Comparison of ENCODE assay signal across 15 mouse cellular contexts in genomic region chr13:55990186-55990585, GRCm38 (mm10).
A peak's percentile ranks its signal among the peaks of the same experiment; 100 is the strongest.
DNase-seq lines count a peak whose midpoint lies in the region; ATAC-seq lines count a peak whose summit lies in the region.
"Had no signal": no experiment of that assay in that cellular context is flagged by ENCODE, and none has a peak within 500 bp of the region (broad histone marks: within the 10 kb centered on the region; RNA-seq: fewer than 3 reads in every experiment).

No protein-coding gene starts in this region.

- no peak overlapping the region for H3K4me2 ChIP-seq in kidney, embryonic 15.5 days
- H3K4me2 ChIP-seq: limb, embryonic 15.5 days had no signal

- no peak overlapping the region for H3K9ac ChIP-seq in kidney, embryonic 15.5 days
- H3K9ac ChIP-seq: limb, embryonic 15.5 days; liver, postnatal 0 days had no signal

- no peaks in the 10 kb centered on the region for H3K9me3 ChIP-seq in kidney, embryonic 15.5 days (replicated peaks)
- H3K9me3 ChIP-seq: limb, embryonic 15.5 days had no signal

- H3K4me1 ChIP-seq in kidney, embryonic 15.5 days, result no peaks in the 10 kb centered on the region

- intact Hi-C loops in left cerebral cortex, postnatal 4 days (cut with DNase I), result no loop called here

- ATAC-seq in kidney, embryonic 15.5 days (replicated peaks; ENCODE audit: low FRiP score), result no peak
- ATAC-seq: inflammation-experienced regulatory T-cells, adult 6 months; liver, postnatal 0 days had no signal

- H3K27me3 ChIP-seq in kidney, embryonic 15.5 days, result peaks cover 12% of the 10 kb centered on the region; the same call in 1 of the 2 replicates

- DNase-seq in layer of hippocampus, adult 8-10 months (ENCODE audit: low spot score in 2 of 2), result peak; percentile 35 to 37
- DNase-seq in layer of hippocampus, postnatal 10 days (ENCODE audit: low spot score in 2 of 2), result no peak
- DNase-seq in cerebellum, adult 11 months, result peak; percentile 16
- peak; percentile 60 for DNase-seq in cerebellum, adult 9-10 months
- peak; percentile 36 for DNase-seq in left cerebral cortex, postnatal 4 days
- DNase-seq in lung, postnatal 10 days, result no peak
- DNase-seq: adrenal gland, adult 8-10 months; embryo, embryonic 11 days; kidney, postnatal 10 days; liver, postnatal 0 days; midbrain, embryonic 14.5 days had no signal

- H3K36me3 ChIP-seq in kidney, embryonic 15.5 days, result no peaks in the 10 kb centered on the region
- H3K36me3 ChIP-seq: limb, embryonic 15.5 days had no signal

- no peak overlapping the region for H3K4me3 ChIP-seq in kidney, embryonic 15.5 days (replicated peaks)
- H3K4me3 ChIP-seq: left cerebral cortex, adult 2 months; limb, embryonic 15.5 days had no signal

- 76% methylated on average over 6 of the region's 6 CpGs for WGBS in kidney, embryonic 15.5 days

- H3K27ac ChIP-seq in kidney, embryonic 15.5 days, result no peak overlapping the region
- H3K27ac ChIP-seq: left cerebral cortex, adult 2 months; limb, embryonic 15.5 days had no signal

Comparison
In these comparisons a context has a peak if more than half of its experiments do, and no peak if none do; other contexts are left out.
1. DNase-seq: peak in layer of hippocampus, adult 8-10 months (2 of 2), cerebellum, adult 11 months (single experiment), cerebellum, adult 9-10 months (single experiment) and left cerebral cortex, postnatal 4 days (single experiment); none in layer of hippocampus, postnatal 10 days (0 of 2) and lung, postnatal 10 days (single experiment).